Mouse (Mus musculus): ENCODE measurements around the gene Rpl36al.

DNA sequence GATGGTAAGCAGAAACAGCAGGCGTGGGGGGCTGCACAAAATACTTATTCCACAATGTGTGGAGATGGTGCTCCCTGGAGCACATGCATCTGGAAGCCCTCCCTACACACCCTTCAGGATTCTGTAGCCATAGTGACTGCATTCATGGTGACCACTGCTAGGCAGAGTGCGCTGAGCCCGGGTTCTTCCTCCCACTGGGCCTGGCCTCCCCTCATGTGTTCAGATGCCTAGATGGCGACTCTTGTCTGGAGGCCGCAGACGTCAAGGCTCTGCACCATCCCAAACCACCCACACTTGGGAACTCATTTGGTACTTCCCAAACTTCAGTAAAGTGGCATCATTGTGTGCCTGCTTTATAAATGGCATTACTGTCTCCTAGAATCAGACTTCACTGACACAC, 40.4 kb downstream of the Rpl36al start:
- TF ChIP-seq FLI1 (IDR thresholded peaks at IDR 0.05; ENCODE audit: low read length) (no peak), GATA1 (IDR thresholded peaks at IDR 0.05; ENCODE audit: borderline replicate concordance, low read length) (no peak)
